Mouse (Mus musculus) frontal cortex, postnatal 36 days (tissue): ENCODE results near the gene Dnali1.
A peak's percentile ranks its signal among the peaks of the same experiment; 100 is the strongest.

Experiments used
- DNase-seq, 2 experiments: peaks; one replicate each; pipeline ENCODE4 v3.0.0; 2022; ENCODE audit warnings: low spot score in 2 of 2

The Dnali1 gene

GRCm38 (mm10) chr4:125065517-125066307 is at the start of gene Dnali1:
Gene Dnali1 (minus strand): TSS chr4:125065703.
- peak; percentile 16 to 36 for DNase-seq

- DNase-seq: no peak
Observed at GRCm38 (mm10) chr4:125115081-125115480, 49.6 kb upstream of the Dnali1 start.

GRCm38 (mm10) chr4:125114638-125115037 is 49.1 kb upstream of the Dnali1 start:
- DNase-seq: peak; percentile 89 to 92

DNA sequence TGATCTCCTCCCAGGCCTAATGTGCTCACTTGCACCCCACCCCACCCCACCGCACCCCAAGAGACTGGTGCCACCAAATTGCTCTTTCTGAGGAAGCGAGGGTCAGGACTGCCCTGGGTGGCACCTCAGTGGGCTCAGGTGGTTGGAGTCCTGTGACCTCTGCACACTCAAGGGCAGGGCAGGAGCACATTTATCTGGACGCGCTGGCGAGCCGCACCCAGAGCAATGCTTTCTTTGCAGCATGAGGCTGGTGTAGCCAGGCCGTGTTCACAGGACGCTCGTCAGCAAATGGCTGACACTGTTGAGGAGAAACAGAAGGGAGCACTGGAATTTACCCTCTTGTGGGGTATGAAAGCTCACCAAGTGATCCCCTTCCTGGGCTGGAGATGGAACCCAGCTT is 39.9 kb upstream of the Dnali1 start:
- no peak for DNase-seq

GRCm38 (mm10) chr4:125101334-125101733 is 35.8 kb upstream of the Dnali1 start:
- DNase-seq: no peak

DNA sequence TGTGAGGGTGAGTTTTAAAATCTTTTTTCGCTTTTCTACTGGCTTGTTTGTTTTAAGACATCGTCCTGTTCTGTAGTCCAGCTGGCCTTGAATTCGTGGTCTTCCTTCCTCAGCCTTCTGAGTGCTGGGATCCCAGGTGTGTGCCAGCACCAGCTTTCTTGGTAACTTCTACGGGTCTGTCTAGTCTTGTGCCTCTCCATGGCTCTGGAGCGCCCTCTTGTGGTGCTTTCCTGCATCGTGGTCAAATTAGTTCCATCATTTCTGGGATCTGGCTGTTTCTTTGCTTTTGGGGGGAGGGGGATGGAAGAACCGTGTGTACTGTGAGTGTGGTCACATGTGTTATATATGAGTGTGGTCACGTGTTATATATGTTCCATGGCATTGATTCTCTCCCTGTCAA is 34.0 kb upstream of the Dnali1 start:
- peak; percentile 82 to 87 for DNase-seq

DNA sequence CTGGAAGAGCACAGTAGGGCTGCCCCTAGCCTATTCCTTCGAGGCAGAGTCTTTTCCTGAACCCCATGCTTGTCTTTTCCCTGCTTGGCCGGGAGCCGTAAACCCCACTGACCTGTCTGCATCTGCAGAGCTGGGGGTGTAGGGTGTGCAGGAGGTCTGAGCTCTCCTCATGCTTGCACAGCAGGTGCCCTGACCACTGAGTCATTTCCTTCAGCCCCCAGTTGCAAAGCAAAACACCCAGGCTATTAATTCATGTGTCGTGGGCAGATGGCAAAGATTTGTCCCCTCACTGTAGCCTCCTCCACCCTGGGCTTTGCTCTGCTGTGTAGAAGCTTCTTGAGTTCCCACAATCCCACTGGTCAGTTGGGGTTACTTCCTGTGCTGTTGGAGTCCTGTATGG is 31.9 kb upstream of the Dnali1 start:
- no peak for DNase-seq

- no peak for DNase-seq
Observed at GRCm38 (mm10) chr4:125096066-125096465, 30.6 kb upstream of the Dnali1 start.

GRCm38 (mm10) chr4:125093031-125093430 is 27.5 kb upstream of the Dnali1 start:
- no peak for DNase-seq

DNA sequence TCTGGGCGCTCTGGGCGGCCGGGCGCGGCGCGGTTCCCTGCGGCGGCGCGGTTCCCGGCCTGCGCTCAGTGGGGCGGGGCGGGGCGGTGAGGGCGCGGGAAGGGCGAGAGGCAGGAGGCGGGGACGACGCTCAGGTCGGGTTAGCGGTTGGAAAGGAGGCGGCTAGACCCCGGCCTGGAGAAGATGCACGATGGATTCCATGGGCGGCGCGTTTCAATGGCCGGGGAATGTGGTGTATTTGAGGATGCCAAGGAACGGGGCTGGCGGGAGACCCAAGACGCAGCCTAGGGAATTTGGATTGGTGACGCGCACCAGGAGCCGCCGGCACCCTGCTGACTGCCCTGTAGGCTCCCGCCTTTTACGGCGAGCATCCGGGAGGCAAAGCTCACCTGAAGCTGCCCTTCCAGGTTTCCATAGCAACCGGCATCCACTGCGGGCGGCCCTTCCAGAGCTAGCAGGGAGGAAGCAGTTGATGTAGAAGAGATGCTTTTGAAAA is 19.9 kb upstream of the Dnali1 start:
- DNase-seq: peak; percentile 69 to 77

GRCm38 (mm10) chr4:125084403-125085345 is 19.2 kb upstream of the Dnali1 start, which contains the start of gene Meaf6:
Gene Meaf6 (plus strand): TSS chr4:125085134.
- DNase-seq: peak; percentile 89 to 93

DNA sequence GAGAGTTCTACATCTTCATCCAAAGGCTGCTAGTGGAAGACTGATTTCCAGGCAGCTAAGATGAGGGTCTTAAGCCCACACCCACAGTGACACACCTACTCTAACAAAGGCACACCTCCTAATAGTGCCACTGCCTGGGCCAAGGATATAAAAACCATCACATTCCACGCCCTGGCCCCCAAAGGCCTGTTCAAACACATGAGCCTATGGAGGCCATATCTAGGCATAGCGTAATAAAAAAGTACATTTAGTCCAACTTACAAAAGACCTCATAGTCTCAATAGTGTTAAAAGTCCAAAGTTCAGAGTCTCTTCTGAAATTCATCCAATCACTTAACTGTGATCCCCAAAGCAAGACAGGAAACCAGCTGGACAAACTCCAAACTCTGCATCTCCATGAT is 13.2 kb upstream of the Dnali1 start:
- no peak for DNase-seq

- no peak for DNase-seq
Observed at GRCm38 (mm10) chr4:125077700-125078099, 12.2 kb upstream of the Dnali1 start.

GRCm38 (mm10) chr4:125066490-125067370 is 1.2 kb upstream of the Dnali1 start, which contains the start of gene Snip1:
Gene Snip1 (plus strand): TSS chr4:125066672.
- DNase-seq: peak; percentile 96 to 97

GRCm38 (mm10) chr4:125063829-125064228 is 1.7 kb downstream of the Dnali1 start:
- no peak for DNase-seq

- DNase-seq: peak; percentile 45 to 54
Observed at GRCm38 (mm10) chr4:125059025-125059424, 6.5 kb downstream of the Dnali1 start.

DNA sequence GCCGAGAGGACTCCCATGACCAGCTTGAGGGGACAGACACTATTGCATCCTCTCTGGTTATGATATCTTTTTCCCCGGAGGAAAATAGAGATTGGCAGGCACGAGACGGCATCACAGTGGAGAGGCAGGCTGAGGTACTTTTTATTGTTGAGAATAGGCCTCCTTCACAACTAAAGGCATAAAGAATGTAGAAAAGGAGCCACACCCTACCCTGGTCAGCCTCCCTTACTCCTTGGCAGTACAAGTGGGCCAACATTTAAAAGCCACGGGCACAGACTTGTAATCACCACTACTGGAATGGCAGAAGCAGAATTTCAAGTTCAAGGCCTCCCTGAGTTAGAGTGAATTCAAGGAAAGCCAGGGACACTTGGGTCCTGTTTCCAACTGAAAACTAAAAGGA is 7.5 kb downstream of the Dnali1 start:
- DNase-seq: no peak

DNA sequence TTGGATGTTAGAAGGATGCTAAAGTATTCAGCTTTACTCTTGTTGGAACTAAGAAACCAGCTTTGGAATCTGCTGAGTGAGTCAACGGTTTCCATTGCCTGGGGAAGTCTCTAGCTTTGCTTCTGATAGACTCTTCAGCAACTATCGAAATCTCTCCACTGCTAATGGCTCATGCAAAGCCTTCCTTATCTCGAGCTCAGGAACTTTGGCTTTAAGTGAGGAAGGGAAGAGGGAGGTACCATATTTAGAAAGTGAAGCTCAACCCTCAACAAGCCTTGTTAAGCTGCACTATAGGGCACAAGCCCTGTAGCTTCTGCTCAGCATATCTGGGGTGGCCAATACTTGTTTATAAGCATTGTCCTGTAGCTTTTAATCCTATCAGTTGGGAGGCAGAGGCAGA is 8.2 kb downstream of the Dnali1 start:
- no peak for DNase-seq

GRCm38 (mm10) chr4:125056476-125056875 is 9.0 kb downstream of the Dnali1 start:
- no peak for DNase-seq

GRCm38 (mm10) chr4:125055385-125055784 is 10.1 kb downstream of the Dnali1 start:
- peak in 1 of 2 experiments; percentile 26 for DNase-seq

GRCm38 (mm10) chr4:125044454-125044853 is 21.0 kb downstream of the Dnali1 start:
- DNase-seq: no peak
